Mouse (Mus musculus): ENCODE measurements around the gene Cd1d1.

DNA sequence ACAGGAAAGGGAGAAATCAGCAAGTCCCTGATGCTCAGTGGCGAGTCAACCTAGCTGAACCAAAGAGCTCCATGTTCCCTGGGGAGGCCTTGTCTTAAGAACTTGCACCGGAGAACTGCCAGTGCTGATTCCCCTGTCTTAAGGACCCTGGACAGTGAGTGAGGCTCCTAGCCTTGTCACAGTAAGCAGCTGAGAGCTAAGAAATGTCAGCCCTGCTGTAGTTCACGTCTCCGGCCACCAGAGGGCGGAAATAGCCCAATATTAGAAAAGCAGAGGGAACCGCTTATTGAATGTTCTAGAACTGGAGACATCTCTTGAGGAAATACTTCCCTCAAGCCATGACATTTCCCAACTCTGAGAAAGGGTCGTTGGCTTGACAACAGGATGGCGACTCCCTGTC lies 34.1 kb upstream of the Cd1d1 start:
- TF ChIP-seq CTCF (IDR thresholded peaks at IDR 0.05; ENCODE audit: low read depth) (peak; percentile 90), EP300 (IDR thresholded peaks at IDR 0.05; ENCODE audit: low read depth) (no peak)
